Mouse (Mus musculus) spleen, postnatal 36 days (tissue): ENCODE measurements at regions not wholly inside any gene's neighbourhood (a gene's known extent, or its start where the extent isn't known, plus 50 kb on each side); places are given as distances from the start of the nearest gene placed in this dataset.

ENCODE experiments used
- DNase-seq, 2 experiments: peaks; one replicate each; pipeline ENCODE4 v3.0.0; 2022; ENCODE audit warnings: low spot score in 2 of 2, mixed read lengths in 1 of 2

DNA sequence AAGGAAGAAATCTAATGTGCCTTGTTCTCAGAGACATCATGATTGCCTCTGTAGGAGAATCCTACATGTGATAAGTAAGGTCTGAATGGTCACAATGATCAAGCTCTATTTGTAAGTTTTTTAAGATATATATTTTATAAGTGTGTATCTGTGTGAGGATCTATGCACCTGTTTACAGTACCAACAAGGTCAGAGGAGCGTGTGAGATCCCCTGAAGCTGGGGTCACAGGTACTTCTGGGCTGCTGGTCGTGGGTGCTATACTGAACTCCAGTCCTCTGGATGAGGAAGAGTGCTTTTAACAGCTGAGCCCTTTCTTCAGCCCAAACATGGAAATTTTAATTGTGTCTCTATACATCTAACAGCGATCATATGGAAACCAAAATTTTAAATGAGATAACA lies 181.1 kb upstream of the Topaz1 start:
- no peak for DNase-seq

DNA sequence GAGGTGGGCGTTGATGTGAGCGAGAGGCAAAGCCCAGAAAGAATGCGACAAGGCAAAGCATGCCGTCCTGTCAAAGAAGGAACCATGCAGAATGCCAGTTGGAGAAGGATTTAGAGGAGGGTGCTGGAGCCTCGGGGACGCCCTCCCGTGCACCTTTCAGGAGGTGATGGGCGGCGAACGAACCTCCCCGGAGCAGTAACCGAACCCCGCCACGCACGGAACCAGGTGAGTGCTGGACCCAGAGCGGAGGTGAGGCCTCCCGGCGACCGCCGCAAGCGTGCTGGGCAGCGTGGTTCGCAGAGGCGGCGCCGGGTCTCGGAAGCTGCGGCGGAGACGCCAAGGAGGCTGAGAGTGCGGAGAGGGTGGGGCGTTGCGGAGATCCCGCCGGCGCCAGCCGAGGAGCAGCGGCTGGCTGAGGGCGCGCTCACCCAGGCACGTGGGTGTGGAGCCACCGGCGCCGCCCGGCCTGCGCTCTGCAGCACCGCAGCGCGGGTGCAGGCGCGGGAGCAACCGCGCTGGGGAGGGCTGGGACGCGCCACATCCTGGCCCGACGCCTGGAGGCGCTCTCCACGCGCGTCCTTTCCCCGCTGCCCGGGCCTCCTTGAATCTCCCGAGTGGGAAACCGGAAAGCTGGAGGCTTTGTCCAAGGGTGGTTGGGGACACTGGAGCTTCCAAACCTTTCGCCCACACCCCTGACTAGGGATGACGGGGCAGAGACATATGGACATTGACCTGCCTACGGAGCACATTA lies 178.3 kb upstream of the Topaz1 start:
- DNase-seq: no peak

DNA sequence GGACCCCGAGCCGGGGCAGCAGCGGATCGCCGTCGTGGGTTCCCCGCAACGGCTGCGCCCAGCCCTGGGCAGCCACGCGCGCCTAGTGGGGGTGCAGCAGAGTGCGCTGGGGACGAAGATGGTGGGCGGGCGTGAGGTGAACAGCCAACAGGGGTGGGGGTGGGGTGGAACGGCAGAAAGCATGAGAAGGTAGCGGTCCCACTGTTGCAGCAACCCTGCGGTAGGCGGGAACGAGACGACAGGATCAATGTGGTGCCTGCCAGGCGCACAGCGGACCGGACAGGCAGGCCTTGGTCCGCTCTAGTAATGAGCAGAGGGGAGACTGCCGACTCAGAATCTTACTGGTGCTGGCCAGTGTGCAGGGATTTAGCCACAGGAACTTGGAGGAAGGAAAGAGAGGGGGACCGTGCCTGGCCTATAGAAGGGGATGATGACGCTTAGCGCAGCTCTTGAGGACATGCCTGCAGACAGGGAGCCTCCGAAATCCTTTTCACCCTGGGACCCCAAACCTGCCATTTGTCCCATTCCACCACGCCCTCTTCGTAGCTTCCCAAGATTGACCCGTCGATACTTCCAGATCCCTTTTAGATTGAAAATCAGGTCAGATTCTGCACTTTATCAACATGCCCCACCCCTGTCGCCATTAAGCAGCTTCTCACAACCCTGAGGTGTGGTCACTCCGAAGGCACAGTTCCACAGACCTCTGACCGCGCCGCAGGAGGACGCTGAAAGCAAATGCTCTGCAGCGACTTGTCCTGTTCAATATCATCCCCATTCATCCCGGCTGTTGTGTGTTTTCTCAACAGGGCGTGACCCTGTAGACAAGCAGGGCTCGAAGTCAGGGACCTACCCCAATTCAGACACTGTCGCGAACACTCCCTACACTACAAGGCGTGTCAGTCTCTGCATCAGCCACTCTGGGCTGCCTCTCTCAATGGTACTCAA lies 177.4 kb upstream of the Topaz1 start:
- DNase-seq: no peak

DNA sequence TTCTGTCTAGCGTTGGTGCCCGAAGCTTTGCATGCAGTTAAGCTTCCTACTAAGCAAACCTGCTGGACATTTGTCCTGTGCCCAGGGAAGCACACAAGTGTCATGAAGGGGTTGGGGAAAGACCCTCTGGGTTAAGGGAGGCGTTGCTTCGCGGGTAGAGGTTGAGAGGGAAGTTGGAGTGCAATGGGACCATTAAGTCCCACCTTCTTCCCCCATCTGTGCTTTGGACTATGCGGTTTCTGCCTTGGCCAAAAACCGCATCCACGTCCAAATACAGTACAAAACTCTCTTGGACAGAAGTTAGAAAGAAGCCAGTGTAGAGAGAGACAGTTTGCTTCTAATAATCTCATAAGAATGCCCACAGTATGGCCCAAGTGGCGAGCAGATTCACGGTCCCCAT lies 176.1 kb upstream of the Topaz1 start:
- DNase-seq: no peak

DNA sequence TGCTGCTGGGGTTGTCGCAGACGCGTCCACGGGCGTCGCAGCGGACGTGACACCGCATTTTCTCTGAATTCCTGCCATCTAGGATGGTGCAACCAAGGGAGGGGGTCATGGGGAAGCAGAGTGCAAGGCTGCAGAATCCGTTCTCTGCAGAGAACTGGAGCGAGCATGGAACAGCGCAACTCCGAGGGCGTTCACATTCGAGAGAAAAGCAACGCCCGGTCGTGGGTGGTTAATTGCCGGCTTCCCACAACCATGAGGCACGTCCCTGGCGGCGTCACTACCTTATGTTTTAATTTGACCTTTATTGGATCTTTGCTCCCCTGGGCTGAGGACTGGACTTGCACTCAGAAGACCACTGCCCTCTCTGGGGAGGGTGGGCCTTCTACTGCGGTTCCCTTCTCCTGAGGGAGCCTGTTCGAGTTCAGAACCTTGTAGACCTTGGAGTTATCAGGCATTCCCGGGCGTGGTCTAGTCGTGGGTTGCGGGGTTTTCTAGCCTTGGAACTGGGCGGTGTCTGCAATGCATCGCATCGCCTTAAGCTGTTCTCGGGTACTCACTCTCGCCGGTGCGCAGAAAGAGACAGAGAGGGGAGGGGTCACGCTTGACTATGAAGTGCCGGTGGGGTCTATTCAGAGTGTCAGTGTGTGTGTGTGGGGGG lies 175.6 kb upstream of the Topaz1 start:
- DNase-seq: no peak

DNA sequence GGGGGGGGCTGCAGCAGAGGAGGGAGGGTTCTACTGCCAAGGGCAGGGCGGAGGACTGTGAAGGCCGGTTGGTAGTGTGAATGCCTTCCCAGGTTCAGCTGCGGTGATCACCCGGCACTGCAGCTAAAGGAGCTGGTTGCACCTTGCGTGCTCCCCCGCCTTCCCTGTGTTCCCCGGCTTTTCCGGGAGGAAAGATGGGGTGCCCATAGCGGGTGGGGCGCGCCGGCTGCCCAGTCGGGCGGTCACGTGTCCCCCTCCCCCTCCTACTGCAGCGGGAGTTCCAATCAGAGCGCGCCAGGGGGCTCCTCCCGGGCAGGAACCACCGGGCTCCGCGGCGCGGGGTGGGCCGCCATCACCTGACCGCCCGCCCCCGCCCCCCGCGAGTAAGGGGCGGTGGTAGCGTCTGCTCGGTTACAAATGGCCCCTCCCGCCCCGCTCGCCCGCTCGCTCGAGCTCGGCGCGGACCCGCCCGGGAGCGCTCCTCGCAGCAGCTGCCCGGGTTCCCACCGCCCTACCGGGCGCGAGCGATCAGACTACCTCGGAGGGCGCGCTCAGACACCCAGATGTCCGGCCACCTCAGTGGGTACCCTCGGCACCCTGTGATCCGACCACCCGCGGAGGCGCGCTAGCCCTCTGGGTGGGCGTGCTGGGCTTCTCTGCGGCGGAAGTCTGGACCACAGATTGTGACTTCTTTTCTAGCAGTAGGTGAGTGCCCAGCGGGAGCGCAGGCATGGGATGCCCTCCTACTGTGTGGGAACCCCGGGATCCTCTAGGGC lies 174.9 kb upstream of the Topaz1 start:
- peak in 1 of 2 experiments; percentile 5 for DNase-seq

DNA sequence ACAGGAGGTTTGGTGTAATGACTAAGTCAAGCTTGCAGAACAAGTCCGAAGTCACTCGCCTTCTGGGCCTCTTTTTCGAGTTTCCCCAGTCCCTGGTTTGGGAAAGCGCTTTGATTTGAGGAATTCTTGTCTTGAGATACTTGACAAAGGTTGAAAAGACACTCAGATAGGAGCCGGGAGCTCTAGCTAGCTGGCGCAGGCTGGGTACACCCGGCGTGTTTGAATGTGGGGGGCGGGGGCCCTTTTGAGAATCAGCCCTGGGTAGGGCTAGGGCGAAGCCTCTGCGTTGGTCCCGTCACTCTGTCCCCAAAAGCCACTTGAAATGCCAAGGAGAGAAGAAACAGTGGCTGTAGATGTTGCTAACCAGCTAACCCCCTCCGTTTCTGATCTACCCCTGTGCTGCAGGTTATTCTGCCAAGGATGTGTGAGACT lies 174.3 kb upstream of the Topaz1 start:
- no peak for DNase-seq

DNA sequence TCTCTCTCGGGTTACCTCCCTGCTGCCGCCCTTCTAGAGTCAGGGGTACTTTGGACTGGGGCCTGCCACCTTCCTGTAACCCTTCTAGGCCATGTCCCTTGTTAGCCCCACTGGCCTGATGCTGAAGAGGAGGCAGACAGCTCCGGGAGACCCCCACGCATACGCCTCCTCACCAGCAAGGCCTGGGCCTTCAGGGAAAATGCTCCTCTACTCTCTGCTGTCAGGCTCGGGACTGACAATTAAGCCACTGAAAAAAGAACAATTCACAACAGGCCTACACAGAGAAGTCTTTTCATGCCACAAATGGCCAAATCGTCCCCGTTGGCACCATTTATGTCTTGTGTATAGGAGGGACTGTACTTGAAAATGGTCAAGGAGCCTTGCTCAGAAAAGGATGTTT lies 161.9 kb upstream of the Topaz1 start:
- no peak for DNase-seq

DNA sequence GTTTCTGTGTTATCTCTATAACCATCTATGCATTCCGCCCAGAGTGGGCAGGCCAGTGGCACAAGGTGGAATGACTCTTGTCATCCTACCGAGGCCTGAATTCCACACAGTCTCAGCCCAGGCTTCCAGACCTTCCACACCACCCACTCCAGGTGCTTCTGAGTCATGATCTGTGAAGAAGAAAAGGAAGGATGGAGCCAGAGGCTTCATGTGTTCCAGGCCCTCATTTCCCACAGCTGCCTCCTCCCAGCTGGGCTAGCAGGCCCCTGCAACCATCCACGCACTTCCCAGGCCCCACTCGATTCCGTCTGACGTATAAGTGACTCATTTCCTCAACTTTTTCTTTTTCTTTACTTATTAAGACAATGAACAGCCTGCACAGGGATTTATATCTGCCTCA lies 160.7 kb upstream of the Topaz1 start:
- no peak for DNase-seq

DNA sequence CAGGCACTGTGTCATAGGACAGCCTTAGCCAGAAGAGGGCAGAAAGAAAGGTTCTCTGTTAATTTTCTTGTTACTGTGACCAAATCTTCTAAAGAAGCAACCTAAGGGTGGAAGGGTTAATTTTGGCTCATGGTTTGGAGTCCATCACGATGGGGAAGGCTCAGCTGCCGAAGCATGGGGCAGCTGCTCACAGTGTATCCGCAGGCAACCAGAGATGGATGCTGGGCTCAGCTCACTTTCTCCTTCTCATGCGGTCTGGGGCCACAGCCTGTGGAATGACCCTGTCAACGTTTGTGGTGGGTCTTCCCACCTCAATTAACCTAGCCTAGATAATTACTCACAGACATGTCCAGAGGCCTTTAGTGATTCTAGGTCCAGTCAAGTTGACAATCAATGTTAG lies 160.2 kb upstream of the Topaz1 start:
- DNase-seq: no peak

DNA sequence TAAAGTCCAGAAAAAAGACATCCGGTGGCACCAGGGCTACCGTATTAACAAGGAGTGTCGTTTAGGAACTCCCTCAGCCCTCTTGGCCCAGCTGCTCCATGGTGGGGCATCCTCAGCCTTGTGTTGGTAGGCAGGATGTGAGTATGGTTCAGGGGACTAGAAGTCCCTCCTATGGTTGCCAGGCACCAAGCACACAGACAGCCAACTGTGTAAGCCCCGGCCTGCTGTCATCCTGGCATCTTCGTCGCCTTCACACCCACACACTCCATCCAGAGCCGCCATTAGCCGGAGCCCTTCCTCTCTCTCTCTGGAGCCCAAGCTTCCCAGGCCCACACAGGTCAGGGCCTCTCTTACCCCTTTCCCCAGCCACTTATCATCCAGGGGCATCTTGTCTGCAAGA lies 158.9 kb upstream of the Topaz1 start:
- no peak for DNase-seq

DNA sequence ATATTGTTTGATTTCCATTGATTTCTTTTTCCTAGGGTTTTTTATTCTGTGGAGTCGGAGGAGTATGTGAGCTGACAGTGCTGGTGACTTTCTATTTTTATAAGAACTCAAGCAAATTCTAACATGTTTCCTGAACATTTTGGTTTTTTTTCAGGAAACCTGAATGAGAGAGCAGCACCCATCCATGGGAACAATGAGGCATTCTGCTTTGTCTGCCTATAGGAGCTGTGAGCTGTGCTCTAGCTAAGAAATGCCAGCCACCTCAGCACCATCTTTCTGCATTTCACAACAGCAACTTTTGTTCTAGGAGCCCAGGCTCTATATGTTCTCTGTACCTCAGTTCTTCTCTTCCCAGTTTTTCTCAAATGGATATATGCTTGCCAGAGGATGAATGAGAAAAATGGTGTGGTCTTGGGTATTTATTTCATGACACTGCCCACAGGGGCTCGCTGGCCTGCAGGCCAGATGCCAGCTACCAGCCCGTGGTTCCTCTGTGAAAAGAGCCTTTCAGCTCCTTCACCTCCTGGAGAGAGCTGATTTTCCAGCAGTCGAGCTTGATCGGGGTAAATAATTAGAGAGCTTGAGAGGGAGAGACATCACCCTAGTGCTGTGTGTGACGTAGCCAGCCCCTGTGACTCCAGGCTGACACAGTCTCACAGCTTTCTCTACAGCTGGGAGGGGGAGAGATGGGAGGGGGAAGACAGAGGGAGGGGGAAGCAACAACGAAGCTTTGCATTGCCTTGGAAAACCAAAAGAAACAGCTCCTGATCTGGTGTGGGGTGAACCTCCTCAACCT lies 154.1 kb upstream of the Topaz1 start:
- no peak for DNase-seq

DNA sequence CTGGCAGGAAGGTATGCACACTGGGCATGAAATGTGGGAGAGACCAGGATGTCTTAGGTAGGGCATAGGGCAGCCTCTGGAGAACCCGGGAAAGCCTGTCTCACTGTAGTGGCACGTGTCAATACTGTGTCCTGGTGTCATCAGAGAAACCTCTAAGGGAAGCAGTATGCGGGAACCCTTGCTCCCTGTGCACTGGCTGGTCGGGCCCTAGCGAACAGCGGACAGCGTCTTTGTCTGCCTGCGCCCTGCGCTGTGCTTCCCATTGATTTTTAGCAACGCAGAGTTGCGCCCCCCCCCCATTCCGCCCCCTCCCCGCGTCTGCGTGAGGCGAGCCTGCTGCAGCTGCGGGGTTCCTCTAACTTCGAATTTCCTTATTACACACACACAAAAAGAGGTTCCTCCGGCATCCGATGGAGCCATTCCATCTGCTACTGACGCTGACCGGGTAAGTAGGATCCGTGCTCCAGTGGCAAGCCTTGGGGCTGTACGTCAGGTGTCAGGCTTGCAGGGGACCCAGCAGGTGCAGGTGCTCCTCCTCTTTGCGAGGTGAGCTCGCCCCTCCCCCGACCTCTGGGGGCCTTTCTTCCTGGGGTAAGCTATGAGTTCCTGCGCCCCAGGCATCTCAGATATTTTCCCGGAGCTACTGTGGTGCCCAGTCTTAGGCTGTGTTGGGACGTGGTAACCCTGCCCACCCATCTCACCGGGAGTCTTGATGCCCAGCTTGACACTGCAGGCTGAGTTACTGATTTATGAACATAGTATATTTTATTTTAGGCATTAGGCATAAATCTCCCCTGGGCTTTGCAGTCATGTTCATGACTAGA lies 151.8 kb upstream of the Topaz1 start:
- no peak for DNase-seq

DNA sequence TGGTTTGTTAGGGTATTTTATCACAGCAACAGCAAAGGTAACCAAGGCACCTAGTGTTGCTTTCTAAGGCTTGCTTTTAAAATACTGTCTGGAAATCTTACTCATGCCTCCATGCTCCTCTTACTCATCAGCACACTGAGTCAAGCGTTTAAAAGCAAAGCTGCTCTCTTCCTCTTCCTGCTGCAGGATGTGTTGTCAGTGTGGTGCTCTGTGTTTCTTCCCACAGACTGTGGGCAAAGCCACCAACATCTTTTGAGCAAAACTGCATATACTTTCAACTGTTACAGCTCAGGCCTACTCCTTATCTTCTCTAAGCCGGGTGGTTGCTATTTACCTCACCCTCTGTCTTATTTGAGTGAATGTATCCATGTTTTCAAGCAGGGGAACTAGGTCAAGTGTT lies 144.0 kb upstream of the Topaz1 start:
- DNase-seq: no peak

DNA sequence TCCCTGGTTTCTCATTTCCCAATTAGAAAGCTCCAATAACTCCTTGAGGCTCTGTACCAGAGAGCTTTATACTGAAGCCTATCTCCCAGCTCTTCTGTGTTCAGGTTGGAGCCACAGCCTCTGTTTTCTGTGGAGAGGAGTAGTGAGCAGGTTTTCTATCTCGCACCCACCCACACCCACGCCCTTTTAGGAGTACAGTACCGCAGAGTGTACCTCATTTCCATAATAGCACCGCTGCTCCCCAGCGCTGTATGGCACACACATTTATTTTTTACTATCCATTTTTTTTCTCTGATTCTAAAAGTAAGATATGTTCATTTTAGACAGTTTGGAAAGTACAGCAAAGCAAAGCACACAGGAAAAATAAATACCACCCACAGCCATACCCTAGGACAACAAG lies 137.5 kb upstream of the Topaz1 start:
- DNase-seq: no peak

DNA sequence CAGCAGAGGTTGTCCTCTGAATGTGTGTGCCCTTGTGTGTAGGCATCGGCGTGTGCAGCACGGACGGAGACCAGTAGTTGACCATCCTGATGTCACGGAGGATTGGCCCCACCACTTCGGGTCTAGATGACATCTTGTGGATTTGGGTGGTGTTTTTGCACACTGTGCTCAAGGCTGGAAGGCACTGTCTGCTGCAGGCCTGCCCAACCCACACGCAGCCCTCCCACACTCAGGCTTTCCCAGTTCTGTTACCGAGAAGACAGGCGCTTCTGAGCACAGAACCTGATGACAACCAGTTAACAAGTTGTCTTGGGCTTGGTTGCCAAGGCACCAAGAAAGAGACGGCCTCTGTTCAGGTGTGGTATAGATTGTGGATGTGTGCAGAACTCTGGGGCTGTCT lies 136.2 kb upstream of the Topaz1 start:
- DNase-seq: no peak

DNA sequence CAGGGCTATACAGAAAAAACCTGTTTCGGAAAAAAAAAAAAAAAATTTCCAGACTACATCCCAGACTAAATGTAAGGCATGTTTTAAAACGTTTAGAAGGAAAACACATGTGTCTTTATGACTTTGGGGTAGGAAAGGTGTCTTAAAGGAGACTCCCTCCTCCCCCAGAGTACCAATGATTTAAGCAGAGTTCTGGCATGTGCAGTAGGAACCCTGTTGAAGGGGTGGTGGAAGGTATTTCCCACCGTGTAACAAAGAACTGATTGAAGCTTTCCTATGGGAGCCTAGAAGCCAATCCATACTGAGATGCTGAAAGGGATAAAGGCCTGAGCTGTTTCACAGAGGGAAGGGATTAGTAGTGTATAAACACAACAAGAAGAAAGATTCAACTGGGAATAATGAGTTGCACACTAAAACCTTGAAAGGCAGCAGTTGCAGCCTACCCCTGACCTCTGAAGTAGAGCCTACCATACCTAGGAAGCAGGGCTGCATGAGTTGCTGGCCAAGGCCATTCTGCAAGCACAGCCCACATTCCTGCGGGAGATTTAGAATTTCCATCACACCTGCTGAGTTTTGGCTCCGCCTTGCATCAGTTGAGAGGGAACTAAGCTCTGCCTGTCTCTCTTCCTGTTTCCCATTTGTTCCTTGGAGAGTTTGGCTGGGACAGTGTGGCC lies 132.4 kb upstream of the Topaz1 start:
- DNase-seq: no peak

DNA sequence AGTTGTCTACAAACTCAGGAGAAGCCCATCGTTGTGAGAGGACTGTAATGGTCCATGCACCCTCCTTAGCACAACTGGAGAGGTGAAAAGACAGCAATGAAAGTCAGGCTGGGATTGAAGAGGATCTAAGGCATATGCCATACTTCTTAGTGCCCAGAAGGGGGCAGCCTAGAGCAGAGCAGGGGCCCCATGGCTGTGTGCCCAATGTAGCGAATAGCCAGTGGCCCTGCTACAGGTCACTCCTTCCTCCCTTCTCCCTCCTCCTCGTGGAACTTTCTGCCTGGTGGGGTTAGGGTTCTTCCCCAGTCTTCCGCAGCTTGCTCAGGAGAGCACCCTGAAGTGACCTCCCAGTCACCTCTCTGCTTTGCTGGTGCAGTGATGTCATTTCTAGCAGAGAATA lies 131.8 kb upstream of the Topaz1 start:
- DNase-seq: no peak

DNA sequence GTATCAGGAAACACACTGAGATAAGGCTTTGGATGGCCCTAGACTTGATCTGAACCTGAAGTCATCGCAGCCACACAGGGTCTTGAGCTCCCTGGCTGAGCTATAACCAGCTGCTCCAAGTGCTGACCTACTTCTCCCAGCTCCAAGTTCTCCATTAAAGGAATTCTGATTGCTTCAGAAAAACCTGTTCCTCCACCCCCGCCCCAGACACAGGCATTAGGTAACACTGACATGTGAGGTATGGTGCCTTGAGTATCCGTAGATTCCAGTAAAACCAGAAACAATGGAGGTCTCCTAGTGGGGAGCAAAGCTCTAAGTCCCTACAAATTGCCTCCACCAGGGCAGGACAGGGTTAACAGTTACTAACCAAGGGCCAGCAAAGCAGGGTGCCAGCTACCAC lies 129.4 kb upstream of the Topaz1 start:
- DNase-seq: no peak
